Mouse (Mus musculus) lung, postnatal 0 days (tissue): ENCODE measurements around the gene Pde6d.

Source experiments
- CTCF ChIP-seq: IDR thresholded peaks from 2 replicates; pipeline ENCODE4 v1.5.1; 2016; ENCODE audit warnings: antibody characterized with exemption, mild to moderate bottlenecking
- EP300 ChIP-seq: IDR thresholded peaks from 2 replicates; pipeline ENCODE4 v1.6.1; 2016; ENCODE audit warnings: antibody characterized with exemption, mild to moderate bottlenecking, control low read depth

DNA sequence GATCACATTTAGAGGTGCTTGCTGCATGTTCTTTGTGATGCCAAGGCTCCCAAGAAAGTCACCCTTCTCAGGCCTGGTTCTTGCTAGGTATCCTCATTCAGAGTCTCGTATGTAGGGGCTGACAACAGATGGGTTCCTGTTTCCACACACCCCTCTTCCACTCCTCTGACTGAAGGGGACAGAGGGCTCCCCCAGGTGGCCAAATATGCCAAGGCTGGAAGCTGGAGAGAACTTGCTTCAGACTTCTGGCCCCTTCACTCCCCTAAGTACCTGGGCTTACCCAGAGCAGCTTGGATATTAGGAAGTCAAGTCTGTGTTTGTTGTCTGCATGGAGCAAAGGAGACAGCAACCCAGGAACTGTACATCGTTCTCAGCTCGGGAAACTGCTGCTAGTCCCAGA, 82.5 kb downstream of the Pde6d start:
- peak; percentile 90 for TF ChIP-seq CTCF
- 0 out of 2 replicates have a peak, but pooled peaks have one; percentile 24 for TF ChIP-seq EP300
